Mouse (Mus musculus) left cerebral cortex, adult 9 months (tissue): Measurements from ENCODE around the gene Cnn2.

Experiments
- DNase-seq, 2 experiments: peaks; one replicate each; pipeline ENCODE4 v3.0.0; 2022; ENCODE audit warnings: low spot score in 2 of 2

Cnn2 gene

DNA sequence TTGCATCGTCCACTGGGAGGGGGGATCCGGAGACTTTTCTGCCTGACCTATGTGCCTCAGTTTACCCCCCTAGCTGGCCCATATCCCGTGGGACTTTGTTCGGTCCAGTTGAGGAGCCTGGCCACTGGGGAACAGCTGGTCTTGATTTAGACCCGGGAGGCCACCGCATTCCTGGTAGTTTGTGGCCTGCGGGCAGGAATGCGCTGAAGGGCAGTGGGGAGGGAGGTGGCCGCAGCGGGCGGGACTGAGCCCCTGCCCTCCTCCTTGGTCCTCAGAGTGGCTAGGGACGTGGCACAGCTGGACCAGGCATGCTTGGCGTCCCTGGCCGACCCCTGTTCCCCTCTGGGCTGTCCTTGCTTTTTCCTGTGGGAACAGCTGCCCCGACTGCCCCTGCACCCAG, 1.5 kb downstream of the Cnn2 start:
- no peak for DNase-seq

DNA sequence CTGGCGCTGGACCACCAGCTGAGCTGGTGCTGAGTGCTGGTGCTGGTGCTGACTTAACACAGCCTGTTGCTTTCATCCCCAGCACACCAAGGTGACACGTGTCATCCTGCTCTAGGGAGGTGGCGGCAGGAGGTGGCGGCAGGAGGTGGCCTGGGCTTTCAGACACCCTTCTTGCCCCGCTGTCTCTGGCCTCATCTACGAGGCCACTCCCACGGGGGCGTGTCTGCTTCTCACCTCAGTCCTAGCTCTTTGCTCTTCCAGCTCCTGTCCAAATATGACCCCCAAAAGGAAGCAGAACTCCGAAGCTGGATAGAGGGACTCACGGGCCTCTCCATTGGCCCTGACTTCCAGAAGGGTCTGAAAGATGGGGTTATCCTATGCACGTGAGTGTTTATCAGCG, 2.7 kb downstream of the Cnn2 start:
- no peak for DNase-seq

DNA sequence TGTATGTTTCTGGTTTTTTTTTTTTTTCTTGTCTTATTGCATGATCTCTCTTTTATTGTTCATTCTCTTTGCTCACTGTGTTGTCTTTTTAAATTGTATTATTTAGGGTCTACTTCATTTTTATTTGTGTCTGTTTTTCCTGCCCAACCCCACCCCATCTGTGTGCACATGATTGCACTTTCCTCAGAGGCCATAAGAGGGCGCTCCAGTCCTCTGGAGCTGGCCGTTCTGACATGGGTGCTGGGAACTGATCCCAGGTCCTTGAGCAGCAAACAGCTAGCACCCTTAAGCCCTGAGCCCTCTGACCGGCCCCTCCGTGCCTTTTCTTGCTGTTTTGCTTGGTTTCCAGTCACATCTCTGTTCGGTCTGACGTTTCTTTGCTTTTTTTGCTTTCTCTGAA, 3.2 kb downstream of the Cnn2 start:
- no peak for DNase-seq

DNA sequence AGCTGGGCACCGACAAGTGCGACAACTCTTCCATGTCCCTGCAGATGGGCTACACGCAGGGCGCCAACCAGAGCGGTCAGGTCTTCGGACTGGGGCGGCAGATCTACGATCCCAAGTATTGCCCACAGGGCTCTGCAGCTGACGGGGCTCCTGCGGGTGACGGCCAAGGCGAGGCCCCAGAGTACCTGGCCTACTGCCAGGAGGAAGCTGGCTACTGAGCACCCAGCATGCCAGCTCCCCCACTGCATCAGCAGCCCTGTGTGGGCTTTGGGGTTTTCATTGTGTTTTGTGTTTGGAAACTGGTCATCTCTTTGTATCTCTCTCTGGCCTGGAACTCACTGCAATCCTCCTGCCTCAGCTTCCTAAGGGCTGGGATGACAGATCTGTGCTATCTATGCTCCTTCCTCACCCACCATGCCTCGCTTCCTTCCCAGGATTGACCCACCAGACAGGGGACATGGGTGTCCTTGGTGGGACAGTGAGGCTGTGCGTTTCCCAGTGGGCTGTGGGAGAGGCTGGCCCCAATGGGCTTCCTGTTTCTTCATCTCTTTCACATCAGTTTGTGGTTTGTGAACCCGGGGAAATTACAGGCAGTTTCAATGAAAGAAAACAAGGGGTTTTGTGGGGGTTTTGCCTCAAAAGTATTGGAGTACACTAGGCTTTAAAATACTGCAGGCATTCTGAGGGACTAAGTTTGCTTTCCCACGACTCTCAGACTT, 6.2 kb downstream of the Cnn2 start:
- no peak for DNase-seq

DNA sequence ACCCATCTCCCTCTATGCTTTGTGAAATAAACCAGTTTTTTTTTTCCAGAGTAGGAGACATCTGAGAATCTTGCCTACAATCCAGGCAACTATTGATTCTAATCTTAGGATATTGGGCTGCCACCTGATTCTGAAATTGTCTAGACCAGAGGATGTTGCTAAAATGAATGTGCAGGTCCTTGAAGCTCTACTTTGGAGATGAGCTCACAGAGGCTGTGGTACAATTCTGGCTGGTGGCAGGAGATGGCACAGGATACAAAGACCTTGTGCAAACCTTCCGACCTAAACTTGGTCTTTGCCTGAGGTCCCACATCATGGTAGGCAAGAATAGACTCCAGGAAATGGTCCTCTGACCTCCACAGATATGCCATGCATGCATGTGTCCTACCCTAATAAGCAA, 7.3 kb downstream of the Cnn2 start:
- DNase-seq = no peak

DNA sequence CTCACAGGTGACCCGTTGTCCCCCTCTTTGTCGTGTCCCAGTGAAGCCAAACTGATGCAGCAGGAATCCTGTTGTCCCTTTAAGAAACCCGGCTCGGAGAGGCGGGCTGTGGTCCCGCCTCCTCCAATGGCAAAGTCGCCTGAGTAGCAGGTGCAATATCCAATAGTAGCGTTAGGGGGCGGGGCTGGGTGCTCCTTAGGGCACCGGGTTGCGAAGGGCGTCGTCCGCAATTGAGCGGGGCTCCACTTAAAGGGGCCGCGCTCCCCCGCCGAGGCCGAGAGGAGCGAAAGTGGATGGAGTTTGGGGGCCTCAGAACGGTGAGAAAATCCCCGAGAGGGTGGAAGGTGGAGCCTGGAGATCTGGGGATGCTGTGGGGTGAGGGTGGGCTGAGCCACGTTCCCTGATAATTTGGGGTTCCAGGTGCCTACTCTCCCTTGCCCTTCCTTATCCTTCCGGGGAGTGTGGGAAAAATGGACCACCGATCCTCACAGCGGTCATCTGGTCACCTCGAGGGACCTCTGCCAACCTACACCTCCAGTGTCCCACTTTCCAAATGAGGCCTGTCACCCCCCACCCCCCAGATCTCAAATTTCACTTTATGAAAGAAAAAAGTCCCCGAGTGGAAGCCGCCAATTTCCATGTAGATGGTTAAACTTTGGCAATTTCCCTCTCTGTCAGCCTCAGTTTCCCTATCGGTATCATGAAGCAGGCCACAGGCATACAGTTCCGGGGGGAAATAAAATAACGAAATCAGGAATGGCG, 8.1 kb downstream of the Cnn2 start, which contains the start of gene Abca7:
Gene Abca7 (plus strand): TSS at position 223 of the 762 bp plus-strand sequence.
- DNase-seq = peak; percentile 83 to 96

DNA sequence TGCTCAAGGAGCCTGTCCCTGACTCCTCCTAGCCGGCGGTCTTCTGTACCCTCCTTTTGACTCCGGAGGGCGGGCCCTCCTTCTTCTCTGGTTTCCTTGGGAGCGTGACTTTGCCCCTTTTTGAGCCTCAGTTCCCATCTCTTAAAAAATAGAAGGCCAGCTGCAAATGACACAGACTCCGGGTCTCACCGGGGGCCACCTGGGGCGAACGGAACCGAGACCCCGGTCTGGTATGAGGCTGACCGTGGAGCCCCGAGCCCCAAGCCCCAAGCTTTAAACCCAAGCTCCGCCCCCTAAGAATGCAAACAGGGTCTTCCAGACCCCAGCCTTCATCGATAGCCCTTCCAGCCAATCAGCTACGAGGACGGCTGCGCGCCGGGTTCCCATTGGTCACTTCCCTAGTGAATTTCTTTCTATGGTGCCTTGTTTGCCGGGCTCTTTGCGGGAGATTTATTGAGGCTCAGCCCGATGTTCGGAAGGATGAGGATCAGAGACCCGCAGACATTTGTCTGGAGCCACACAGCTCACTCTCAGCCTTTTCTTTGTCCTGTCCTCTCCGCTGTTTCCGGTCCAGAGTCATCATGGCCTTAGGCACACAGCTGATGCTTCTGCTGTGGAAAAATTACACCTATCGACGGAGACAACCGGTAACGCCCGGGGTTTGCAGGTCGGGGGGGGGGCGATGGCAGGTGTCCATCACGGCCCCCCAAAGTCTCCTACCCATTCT, 8.8 kb downstream of the Cnn2 start:
- peak in 1 of 2 experiments; percentile 73 for DNase-seq

DNA sequence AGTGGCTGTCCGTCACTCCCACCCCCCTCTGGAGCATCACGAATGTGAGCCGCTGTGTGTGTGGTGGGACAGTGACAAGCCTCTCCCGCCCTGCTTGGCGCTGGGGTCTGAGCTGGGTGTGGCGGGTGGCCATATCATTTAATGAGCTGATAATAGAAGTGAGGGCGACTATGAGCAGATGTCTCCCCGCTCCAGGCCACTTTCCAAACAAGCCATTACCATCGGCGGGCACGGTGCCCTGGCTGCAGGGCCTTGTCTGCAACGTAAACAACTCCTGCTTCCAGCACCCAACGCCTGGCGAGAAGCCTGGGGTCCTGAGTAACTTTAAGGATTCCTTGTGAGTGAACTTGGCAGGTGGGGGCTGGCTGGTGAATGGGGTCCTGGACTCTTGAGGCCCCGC, 9.4 kb downstream of the Cnn2 start:
- DNase-seq = no peak

DNA sequence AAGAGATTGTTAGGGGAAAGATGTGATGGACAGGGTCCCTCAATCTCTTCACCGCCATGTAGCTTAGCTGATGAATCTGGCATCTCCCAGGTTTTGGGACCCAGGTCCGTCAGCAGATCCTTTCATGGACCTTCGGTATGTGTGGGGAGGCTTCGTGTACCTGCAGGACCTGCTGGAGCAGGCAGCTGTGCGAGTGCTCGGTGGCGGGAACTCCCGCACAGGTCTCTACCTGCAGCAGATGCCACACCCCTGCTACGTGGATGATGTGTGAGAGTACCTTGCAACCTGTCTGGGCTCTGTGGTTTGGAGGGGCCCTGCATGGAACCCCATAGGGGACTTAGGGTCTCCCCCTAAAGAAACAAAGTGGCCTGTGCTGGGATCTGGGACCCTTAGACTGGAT, 13.6 kb downstream of the Cnn2 start:
- DNase-seq = no peak

DNA sequence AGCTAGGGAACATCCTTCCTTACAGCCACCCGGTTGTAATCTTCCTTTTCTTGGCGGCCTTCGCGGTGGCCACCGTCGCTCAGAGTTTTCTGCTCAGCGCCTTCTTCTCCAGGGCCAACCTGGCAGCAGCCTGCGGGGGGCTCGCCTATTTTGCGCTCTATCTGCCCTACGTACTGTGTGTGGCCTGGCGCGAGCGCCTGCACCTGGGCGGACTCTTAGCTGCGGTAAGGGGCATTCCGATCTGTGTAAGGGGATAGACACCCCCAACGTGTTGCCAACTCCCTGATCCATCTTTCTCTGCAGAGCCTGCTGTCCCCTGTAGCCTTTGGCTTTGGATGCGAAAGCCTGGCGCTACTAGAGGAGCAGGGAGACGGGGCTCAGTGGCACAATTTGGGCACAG, 14.4 kb downstream of the Cnn2 start:
- DNase-seq = no peak

DNA sequence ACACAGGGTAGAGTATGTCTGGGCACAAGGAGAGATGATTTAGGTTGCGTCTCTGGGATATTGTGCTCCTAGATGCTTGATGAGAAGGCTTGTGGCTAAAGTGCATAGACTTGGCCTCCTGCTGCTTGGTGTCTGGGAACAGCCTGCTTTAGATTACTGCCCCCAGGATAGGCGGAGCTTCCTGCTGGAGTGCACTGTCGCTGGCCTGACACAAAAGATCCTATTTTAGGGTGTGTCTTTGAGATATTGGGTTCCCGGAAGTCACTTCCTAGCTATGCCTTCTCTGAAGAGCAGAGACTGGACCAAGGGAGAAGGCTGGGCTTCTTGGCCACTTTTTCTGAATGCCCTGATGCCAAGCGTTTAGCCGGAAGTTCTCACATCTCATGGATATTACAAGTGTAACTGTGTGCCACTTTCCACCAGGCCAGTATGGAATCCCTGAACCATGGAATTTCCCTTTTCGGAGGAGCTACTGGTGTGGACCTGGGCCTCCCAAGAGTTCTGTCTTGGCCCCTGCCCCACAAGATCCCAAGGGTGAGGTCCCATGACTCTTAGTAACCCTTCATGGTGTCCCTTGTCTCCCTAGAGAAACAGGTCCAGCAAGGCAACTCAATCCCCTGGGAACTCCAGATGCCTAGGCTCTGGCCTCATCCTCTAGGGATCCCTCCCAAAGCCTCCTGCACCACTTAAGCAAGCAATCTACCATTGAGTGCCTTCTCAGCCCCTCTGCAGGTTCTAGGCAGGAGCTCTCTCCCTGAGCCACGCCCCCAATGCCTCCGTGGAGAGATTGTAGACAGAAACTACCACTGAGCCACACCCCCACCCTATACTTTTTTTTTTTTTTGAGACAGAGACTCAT, 15.2 kb downstream of the Cnn2 start:
- no peak for DNase-seq

DNA sequence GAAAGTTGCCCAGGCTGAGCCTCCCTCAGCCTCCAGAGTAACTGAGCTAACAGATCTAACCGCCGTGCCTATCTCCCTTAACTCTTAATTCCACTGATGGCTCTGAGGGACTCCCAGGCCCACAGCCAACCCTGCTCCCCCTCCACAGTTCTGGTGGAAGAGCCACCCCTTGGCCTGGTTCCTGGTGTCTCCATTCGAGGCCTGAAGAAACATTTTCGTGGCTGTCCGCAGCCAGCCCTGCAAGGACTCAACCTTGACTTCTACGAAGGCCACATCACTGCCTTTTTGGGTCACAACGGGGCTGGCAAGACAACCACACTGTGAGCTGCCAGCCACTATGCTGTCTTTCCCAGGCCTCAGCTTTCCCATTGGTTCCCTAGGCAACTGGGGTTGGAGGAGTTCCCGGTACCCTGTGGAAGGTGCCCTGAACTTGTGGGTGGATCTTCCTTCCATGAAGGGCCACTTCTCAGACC, 15.9 kb downstream of the Cnn2 start:
- DNase-seq = no peak

DNA sequence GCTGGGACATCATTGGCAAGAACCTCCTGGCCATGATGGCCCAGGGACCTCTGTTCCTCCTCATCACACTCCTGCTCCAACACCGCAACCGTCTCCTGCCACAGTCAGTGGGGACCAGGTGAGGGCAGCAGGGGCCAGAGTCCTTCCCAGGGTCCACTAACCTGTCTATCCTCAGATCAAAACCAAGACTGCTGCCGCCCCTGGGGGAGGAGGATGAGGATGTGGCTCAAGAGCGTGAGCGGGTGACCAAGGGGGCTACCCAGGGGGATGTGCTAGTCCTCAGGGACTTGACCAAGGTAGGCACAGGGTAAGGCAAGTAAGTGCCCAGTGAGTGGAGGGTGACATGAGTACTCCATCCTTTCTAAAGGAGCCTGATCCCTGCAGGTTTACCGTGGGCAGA, 23.4 kb downstream of the Cnn2 start:
- DNase-seq = no peak

DNA sequence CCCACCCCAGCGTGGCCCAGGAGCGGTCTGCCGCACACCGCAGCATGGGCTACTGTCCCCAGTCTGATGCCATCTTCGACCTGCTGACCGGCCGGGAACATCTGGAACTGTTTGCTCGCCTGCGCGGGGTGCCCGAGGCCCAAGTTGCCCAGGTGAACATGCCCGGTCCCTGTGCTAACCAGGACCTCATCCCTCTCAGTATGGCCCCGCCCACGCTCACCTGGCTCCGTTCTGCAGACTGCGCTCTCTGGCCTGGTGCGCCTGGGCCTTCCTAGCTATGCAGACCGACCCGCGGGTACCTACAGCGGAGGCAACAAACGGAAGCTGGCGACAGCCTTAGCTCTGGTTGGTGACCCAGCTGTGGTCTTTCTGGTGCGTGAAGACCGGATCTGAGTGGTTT, 25.2 kb downstream of the Cnn2 start:
- no peak for DNase-seq

DNA sequence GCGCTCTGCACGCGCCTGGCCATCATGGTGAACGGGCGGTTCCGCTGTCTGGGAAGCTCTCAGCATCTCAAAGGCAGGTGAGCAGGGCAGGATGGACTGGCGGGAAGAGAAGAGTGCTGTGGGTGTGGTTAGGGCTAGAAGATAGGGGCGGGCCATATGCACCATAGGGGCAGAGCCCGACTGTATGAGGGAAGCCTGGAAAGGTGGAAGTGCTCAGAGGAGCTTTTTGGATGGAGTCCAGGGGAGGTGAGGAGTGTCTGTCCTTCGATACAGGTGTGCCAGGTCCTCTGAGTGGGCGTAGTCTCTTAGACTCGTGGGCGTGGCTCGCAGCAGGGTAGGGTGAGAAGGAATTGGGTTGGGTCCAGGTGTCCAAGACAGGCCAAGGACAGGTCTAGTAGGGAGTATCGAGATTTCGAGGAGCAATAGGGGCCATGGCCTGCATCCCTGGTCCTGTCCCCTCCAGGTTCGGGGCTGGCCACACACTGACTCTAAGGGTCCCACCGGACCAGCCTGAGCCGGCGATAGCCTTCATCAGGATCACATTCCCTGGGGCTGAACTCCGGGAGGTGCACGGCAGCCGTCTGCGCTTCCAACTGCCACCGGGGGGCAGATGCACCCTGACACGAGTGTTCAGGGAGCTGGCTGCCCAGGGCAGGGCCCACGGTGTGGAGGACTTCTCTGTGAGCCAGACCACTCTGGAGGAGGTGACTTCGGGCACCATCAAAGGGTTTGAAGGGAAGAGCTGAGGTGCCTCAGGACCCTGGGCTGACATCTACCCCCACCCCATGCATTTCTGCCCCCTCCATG, 26.3 kb downstream of the Cnn2 start:
- DNase-seq = no peak

DNA sequence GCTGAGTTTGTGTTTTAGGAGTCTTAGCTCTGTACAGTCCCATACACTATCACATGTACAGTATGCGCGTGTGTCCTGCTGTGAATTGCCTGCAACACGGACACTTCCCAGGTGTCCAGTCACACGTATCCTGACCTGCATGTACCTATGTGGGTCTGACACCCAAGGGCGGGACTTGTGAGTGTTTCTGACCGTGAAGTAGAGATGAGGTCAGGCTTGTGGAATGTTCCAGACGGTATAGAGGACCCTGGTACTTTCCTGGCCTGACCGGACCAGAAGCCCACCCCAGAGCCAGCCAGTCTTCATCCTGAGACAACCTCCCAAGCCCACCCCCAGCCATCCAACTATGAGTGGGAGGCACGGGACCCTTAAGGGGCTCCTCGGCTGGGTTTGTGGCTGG, 27.2 kb downstream of the Cnn2 start:
- no peak for DNase-seq

DNA sequence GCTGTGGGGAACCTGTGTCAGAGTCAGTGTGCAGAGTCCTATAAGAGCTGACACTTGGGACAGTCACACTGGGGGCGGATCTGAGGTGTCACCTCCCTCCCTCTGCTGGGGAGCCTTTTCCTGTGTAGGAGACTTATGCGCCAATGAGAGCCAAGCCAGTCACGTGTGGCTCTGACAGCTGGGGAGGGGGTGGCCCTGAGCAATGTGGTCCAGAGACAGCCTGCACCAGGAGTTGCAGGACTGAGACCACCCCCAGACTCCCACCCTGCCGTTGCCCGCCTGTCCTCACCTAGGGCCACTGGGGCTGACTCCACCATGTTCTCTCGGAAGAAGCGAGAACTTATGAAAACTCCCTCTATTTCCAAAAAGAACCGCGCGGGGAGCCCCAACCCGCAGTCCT, 28.1 kb downstream of the Cnn2 start, which contains the start of gene Arhgap45:
Gene Arhgap45 (plus strand): TSS at position 143 of the 400 bp plus-strand sequence.
- peak in 1 of 2 experiments; percentile 30 for DNase-seq

DNA sequence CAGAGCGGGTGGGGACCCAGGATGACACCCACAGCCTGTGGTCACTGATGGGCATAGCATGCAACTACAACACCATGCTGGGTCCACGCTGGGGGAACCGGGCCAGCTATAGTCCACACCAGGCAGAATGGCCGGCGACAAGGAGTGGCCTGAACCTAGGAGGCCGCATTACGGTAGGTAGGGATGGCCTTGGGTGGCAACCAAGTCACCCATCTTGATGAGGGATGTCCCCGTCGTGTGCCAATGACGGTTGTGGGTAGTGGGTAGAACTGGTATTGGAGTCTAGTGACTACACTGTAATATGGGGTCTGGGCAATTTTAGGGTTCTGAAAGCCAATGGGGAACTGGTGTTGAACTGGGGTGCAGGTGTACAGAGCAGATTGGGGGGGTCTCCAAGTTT, 28.5 kb downstream of the Cnn2 start:
- DNase-seq = no peak

DNA sequence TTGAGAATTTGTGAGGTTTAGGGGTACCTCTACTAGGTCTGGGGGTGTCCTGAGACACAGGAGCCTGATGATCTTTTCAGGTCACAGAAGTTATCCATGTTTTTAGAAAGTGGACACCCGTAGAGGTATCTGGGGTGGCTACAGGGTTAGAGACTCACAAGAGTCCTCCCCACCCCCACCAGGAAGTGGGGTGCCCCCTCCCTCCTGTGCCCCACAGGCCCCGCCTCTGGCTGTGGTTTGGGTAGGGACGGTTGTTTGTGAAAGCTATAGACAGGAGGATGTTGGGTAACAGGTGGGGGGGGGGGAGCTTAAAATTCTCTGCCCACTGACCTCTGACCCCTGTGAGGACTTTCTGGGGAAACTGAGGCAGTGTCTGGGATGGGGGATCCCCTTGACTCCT, 29.0 kb downstream of the Cnn2 start:
- DNase-seq = peak in 1 of 2 experiments; percentile 40

DNA sequence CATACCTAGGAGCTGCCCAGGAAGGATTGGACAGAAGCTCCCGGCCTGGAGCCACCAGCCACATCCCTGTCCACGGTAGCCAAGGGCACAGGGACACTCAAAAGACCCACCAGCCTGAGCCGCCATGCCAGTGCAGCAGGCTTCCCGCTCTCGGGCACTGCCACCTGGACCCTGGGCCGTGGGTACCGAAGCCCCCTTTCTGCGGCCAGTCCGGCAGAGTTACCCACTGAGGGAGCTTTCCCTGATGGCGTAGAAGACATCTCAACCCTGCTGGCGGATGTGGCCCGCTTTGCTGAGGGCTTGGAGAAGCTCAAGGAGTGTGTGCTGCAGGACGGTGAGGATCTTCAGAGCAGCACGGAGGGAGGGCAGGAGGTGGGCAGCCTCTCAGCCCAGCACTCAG, 29.4 kb downstream of the Cnn2 start:
- no peak for DNase-seq
